Mouse (Mus musculus) MN1 (cell line): ENCODE results near the gene Pnma5.
"Not testable (repeated sequence)": the region's sequence is repeated elsewhere in the genome, so short reads cannot be mapped to it uniquely, and the experiment has no call there.

Source experiments
- DNase-seq: peaks from one replicate; pipeline ENCODE4 v3.0.0-alpha.2; 2016; ENCODE audit warnings: low spot score

The Pnma5 gene

GRCm38 (mm10) chrX:73037003-73037402 lies at the start of gene Pnma5:
Pnma5 (minus strand) TSS chrX:73037103.
- no peak for DNase-seq

- not testable (repeated sequence) for DNase-seq
Measured at GRCm38 (mm10) chrX:73082267-73083055, 45.6 kb upstream of the Pnma5 start, which contains the start of gene Xlr4a. Xlr4a (minus strand) TSS chrX:73082478.

GRCm38 (mm10) chrX:73066765-73067312 lies 29.9 kb upstream of the Pnma5 start:
- DNase-seq: not testable (repeated sequence)

GRCm38 (mm10) chrX:73064415-73064793 lies 27.5 kb upstream of the Pnma5 start, which contains the start of gene Pnma3:
Pnma3 (plus strand) TSS chrX:73064787.
- no peak for DNase-seq

- DNase-seq: no peak
Measured at GRCm38 (mm10) chrX:73063512-73064414, 26.9 kb upstream of the Pnma5 start.

- DNase-seq: no peak
Measured at GRCm38 (mm10) chrX:73062323-73062722, 25.4 kb upstream of the Pnma5 start.

GRCm38 (mm10) chrX:73061528-73061927 lies 24.6 kb upstream of the Pnma5 start:
- no peak for DNase-seq

GRCm38 (mm10) chrX:73053860-73054563 lies 17.1 kb upstream of the Pnma5 start:
- DNase-seq: peak; percentile 85

- DNase-seq: no peak
Measured at GRCm38 (mm10) chrX:73039666-73040065, 2.8 kb upstream of the Pnma5 start.

- DNase-seq: no peak
Measured at GRCm38 (mm10) chrX:73038831-73039230, 1.9 kb upstream of the Pnma5 start.

GRCm38 (mm10) chrX:73012846-73013245 lies 24.1 kb downstream of the Pnma5 start:
- no peak for DNase-seq

- peak; percentile 87 for DNase-seq
Measured at GRCm38 (mm10) chrX:73007597-73008479, 29.1 kb downstream of the Pnma5 start.

- DNase-seq: no peak
Measured at GRCm38 (mm10) chrX:73005678-73006077, 31.2 kb downstream of the Pnma5 start.

GRCm38 (mm10) chrX:73003110-73003509 lies 33.8 kb downstream of the Pnma5 start:
- no peak for DNase-seq

- DNase-seq: no peak
Measured at GRCm38 (mm10) chrX:72995542-72995941, 41.4 kb downstream of the Pnma5 start.

GRCm38 (mm10) chrX:72992291-72992919 lies 44.5 kb downstream of the Pnma5 start:
- no peak for DNase-seq

- DNase-seq: no peak
Measured at GRCm38 (mm10) chrX:72990581-72990980, 46.3 kb downstream of the Pnma5 start.

GRCm38 (mm10) chrX:72988431-72988830 lies 48.5 kb downstream of the Pnma5 start:
- DNase-seq: no peak

GRCm38 (mm10) chrX:72987520-72987905 lies 49.4 kb downstream of the Pnma5 start:
- DNase-seq: no peak

- no peak for DNase-seq
Measured at GRCm38 (mm10) chrX:72986841-72987519, 49.9 kb downstream of the Pnma5 start, which contains the start of gene Zfp185. Zfp185 (plus strand) TSS chrX:72987339.
